Mouse (Mus musculus): ENCODE data around the gene Smim5. TPM values are rescaled to one million over a fixed set of nuclear protein-coding genes. Genes with fewer than 3 reads are reported as not detected.

Gene Smim5
- polyA plus RNA-seq, 1 experiment: 5.7 TPM

- H3K4me3 ChIP-seq (ENCODE audit: extremely low read depth, insufficient read depth, insufficient read length): 0 out of 2 replicates have a peak overlapping the region, but pooled peaks have one; percentile 10
- no peak for DNase-seq (ENCODE audit: low read depth in 1 of 2, low spot score in 2 of 2)
- peaks cover 6% of the 10 kb centered on the region; the same call in 1 of the 2 replicates for H3K36me3 ChIP-seq (ENCODE audit: control insufficient read depth, insufficient read depth, low read length)
- no peak for TF ChIP-seq CTCF (IDR thresholded peaks at IDR 0.05; ENCODE audit: extremely low read depth, insufficient read depth, insufficient read length, insufficient replicate concordance)
- TF ChIP-seq POLR2A (IDR thresholded peaks at IDR 0.05; ENCODE audit: low read depth, low read length): no peak
- WGBS: 53% methylated on average over 9 of the region's 9 CpGs
- H3K27ac ChIP-seq (ENCODE audit: insufficient read depth, low read length): peak overlapping the region; percentile 62
- H3K27me3 ChIP-seq (ENCODE audit: control insufficient read depth, insufficient read depth, low read length): no peaks in the 10 kb centered on the region
- peaks cover 38% of the 10 kb centered on the region; the same call in 1 of the 2 replicates for H3K4me1 ChIP-seq (ENCODE audit: control insufficient read depth, insufficient read depth, insufficient read length)
These were observed 1.8 kb downstream of the Smim5 start for GRCm38 (mm10) chr11:115901338-115902161.

- WGBS: 51% methylated on average over 5 of the region's 5 CpGs
- no peak overlapping the region for H3K4me3 ChIP-seq (ENCODE audit: extremely low read depth, insufficient read depth, insufficient read length)
- H3K27ac ChIP-seq (ENCODE audit: insufficient read depth, low read length): peak overlapping the region; percentile 62
- H3K4me1 ChIP-seq (ENCODE audit: control insufficient read depth, insufficient read depth, insufficient read length): peaks cover 38% of the 10 kb centered on the region; the same call in 1 of the 2 replicates
- TF ChIP-seq CTCF (IDR thresholded peaks at IDR 0.05; ENCODE audit: extremely low read depth, insufficient read depth, insufficient read length, insufficient replicate concordance) (no peak), POLR2A (IDR thresholded peaks at IDR 0.05; ENCODE audit: low read depth, low read length) (no peak)
- DNase-seq (ENCODE audit: low read depth in 1 of 2, low spot score in 2 of 2): no peak
- no peaks in the 10 kb centered on the region for H3K27me3 ChIP-seq (ENCODE audit: control insufficient read depth, insufficient read depth, low read length)
- 0 out of 2 replicates have a peak, but pooled peaks cover 1% of the 10 kb centered on the region for H3K36me3 ChIP-seq (ENCODE audit: control insufficient read depth, insufficient read depth, low read length)
These were observed 2.4 kb downstream of the Smim5 start for GRCm38 (mm10) chr11:115902177-115902576.

- WGBS: 11% methylated on average over 1 of the region's 1 CpGs
- no peaks in the 10 kb centered on the region for H3K36me3 ChIP-seq (ENCODE audit: control insufficient read depth, insufficient read depth, low read length)
- H3K4me1 ChIP-seq (ENCODE audit: control insufficient read depth, insufficient read depth, insufficient read length): peaks cover 38% of the 10 kb centered on the region; the same call in 1 of the 2 replicates
- TF ChIP-seq POLR2A (IDR thresholded peaks at IDR 0.05; ENCODE audit: low read depth, low read length) (no peak), CTCF (IDR thresholded peaks at IDR 0.05; ENCODE audit: extremely low read depth, insufficient read depth, insufficient read length, insufficient replicate concordance) (no peak)
- peak overlapping the region; percentile 62; the same call in 1 of the 2 replicates for H3K27ac ChIP-seq (ENCODE audit: insufficient read depth, low read length)
- no peak for DNase-seq (ENCODE audit: low read depth in 1 of 2, low spot score in 2 of 2)
- H3K4me3 ChIP-seq (ENCODE audit: extremely low read depth, insufficient read depth, insufficient read length): no peak overlapping the region
- no peaks in the 10 kb centered on the region for H3K27me3 ChIP-seq (ENCODE audit: control insufficient read depth, insufficient read depth, low read length)
These were observed 3.1 kb downstream of the Smim5 start for GRCm38 (mm10) chr11:115902831-115903230.

GRCm38 (mm10) chr11:115903384-115904230 lies 3.8 kb downstream of the Smim5 start:
- Histone ChIP-seq H3K4me3 (ENCODE audit: extremely low read depth, insufficient read depth, insufficient read length) (no peak overlapping the region), H3K36me3 (ENCODE audit: control insufficient read depth, insufficient read depth, low read length) (0 out of 2 replicates have a peak, but pooled peaks cover 1% of the 10 kb centered on the region), H3K27me3 (ENCODE audit: control insufficient read depth, insufficient read depth, low read length) (no peaks in the 10 kb centered on the region), H3K4me1 (ENCODE audit: control insufficient read depth, insufficient read depth, insufficient read length) (peaks cover 34% of the 10 kb centered on the region; the same call in 1 of the 2 replicates), H3K27ac (ENCODE audit: insufficient read depth, low read length) (peak overlapping the region; percentile 53)
- DNase-seq (ENCODE audit: low read depth in 1 of 2, low spot score in 2 of 2): no peak
- TF ChIP-seq POLR2A (IDR thresholded peaks at IDR 0.05; ENCODE audit: low read depth, low read length): no peak
- no peak for TF ChIP-seq CTCF (IDR thresholded peaks at IDR 0.05; ENCODE audit: extremely low read depth, insufficient read depth, insufficient read length, insufficient replicate concordance)
- 50% methylated on average over 11 of the region's 11 CpGs for WGBS

- TF ChIP-seq CTCF (IDR thresholded peaks at IDR 0.05; ENCODE audit: extremely low read depth, insufficient read depth, insufficient read length, insufficient replicate concordance) (no peak), POLR2A (IDR thresholded peaks at IDR 0.05; ENCODE audit: low read depth, low read length) (no peak)
- H3K27ac ChIP-seq (ENCODE audit: insufficient read depth, low read length): peak overlapping the region; percentile 12; the same call in 1 of the 2 replicates
- H3K36me3 ChIP-seq (ENCODE audit: control insufficient read depth, insufficient read depth, low read length): 0 out of 2 replicates have a peak, but pooled peaks cover 1% of the 10 kb centered on the region
- no peak overlapping the region for H3K4me3 ChIP-seq (ENCODE audit: extremely low read depth, insufficient read depth, insufficient read length)
- no peaks in the 10 kb centered on the region for H3K27me3 ChIP-seq (ENCODE audit: control insufficient read depth, insufficient read depth, low read length)
- peaks cover 31% of the 10 kb centered on the region; the same call in 1 of the 2 replicates for H3K4me1 ChIP-seq (ENCODE audit: control insufficient read depth, insufficient read depth, insufficient read length)
- no peak for DNase-seq (ENCODE audit: low read depth in 1 of 2, low spot score in 2 of 2)
- WGBS: 54% methylated on average over 8 of the region's 8 CpGs
These were observed 4.6 kb downstream of the Smim5 start for GRCm38 (mm10) chr11:115904231-115904955.

Data from spleen, adult 2 months (tissue).